Mouse (Mus musculus) CH12.LX (cell line): ENCODE measurements around the gene Slc12a7. TPM values are rescaled to one million over a fixed set of nuclear protein-coding genes. Genes with fewer than 3 reads are reported as not detected.

Source experiments
- DNase-seq: peaks from one replicate; pipeline ENCODE4 v3.0.0-alpha.2; 2013; ENCODE audit errors: extremely low read depth
- H3K27ac ChIP-seq: 2 replicates; pipeline ENCODE4 v1.5.1; 2012; ENCODE audit warnings: low read depth, mild to moderate bottlenecking, control low read depth, moderate library complexity; ENCODE audit not compliant: insufficient read depth
- H3K27me3 ChIP-seq: replicated peaks from 2 replicates; pipeline ENCODE3; 2012; ENCODE audit warnings: inconsistent platforms
- H3K36me3 ChIP-seq, 2 experiments: replicated peaks in 1 of 2; 2 replicates each; pipeline versions ENCODE3 to v1.6.1; 2012; ENCODE audit warnings: inconsistent platforms in 1 of 2, low read length in 1 of 2, mild to moderate bottlenecking in 1 of 2, mixed read lengths in 1 of 2, moderate library complexity in 1 of 2; ENCODE audit not compliant: control insufficient read depth in 1 of 2, insufficient read depth in 1 of 2
- H3K4me1 ChIP-seq, 2 experiments: 2 replicates each; pipeline ENCODE4 v1.6.1; 2012; ENCODE audit warnings: inconsistent platforms in 1 of 2, moderate library complexity in 1 of 2; ENCODE audit not compliant: insufficient read depth in 2 of 2, control insufficient read depth in 1 of 2
- H3K4me2 ChIP-seq: 2 replicates; pipeline ENCODE4 v1.6.1; 2012; ENCODE audit warnings: low read depth, mild to moderate bottlenecking, control low read depth; ENCODE audit not compliant: poor library complexity, insufficient read depth, severe bottlenecking
- H3K4me3 ChIP-seq, 3 experiments: fragments of 150-350 bp in 1 of 3; sonication (generic) in 1 of 3; replicated peaks in 1 of 3; 2 replicates each; pipeline versions ENCODE3 to v1.5.1; 2011 to 2012; ENCODE audit warnings: low read depth in 2 of 3, low read length in 2 of 3, mild to moderate bottlenecking in 2 of 3, moderate library complexity in 2 of 3, control low read depth in 1 of 3, improper control_type of control experiment in 1 of 3, inconsistent platforms in 1 of 3, mixed read lengths in 1 of 3; ENCODE audit not compliant: poor library complexity in 1 of 3
- H3K79me2 ChIP-seq: replicated peaks from 2 replicates; pipeline ENCODE4 v1.6.1; 2012; ENCODE audit warnings: mild to moderate bottlenecking, moderate library complexity; ENCODE audit not compliant: control insufficient read depth, poor library complexity, insufficient read depth, severe bottlenecking; ENCODE audit errors: extremely low read depth
- H3K9ac ChIP-seq: 2 replicates; pipeline ENCODE4 v1.6.1; 2012; ENCODE audit warnings: low read depth, mild to moderate bottlenecking, control low read depth, moderate library complexity; ENCODE audit not compliant: insufficient read depth
- H3K9me3 ChIP-seq: replicated peaks from 2 replicates; pipeline ENCODE3; 2012; ENCODE audit warnings: low read length, inconsistent platforms, mixed read lengths
- E2F4 ChIP-seq: IDR thresholded peaks from 2 replicates; pipeline ENCODE4 v1.6.1; 2011; ENCODE audit warnings: low read depth, low read length, improper control_type of control experiment; ENCODE audit not compliant: insufficient replicate concordance
- ETS1 ChIP-seq: conservative IDR thresholded peaks from 2 replicates; pipeline ENCODE4 v1.6.1; 2012; ENCODE audit warnings: low read depth, mild to moderate bottlenecking, inconsistent platforms, low read length, improper control_type of control experiment, moderate library complexity
- GABPA ChIP-seq: IDR thresholded peaks from 2 replicates; pipeline ENCODE4 v1.6.1; 2012; ENCODE audit warnings: low read depth, low read length, improper control_type of control experiment, inconsistent platforms; ENCODE audit not compliant: insufficient replicate concordance
- HCFC1 ChIP-seq: IDR thresholded peaks from 2 replicates; pipeline ENCODE4 v1.6.1; 2012; ENCODE audit warnings: low read depth, mild to moderate bottlenecking, inconsistent platforms, low read length, improper control_type of control experiment
- MEF2A ChIP-seq: IDR thresholded peaks from 2 replicates; pipeline ENCODE4 v1.6.1; 2014; ENCODE audit warnings: low read depth, mild to moderate bottlenecking, inconsistent platforms, low read length, improper control_type of control experiment, borderline replicate concordance
- MXI1 ChIP-seq: IDR thresholded peaks from 2 replicates; pipeline ENCODE4 v1.6.1; 2011; ENCODE audit warnings: mild to moderate bottlenecking, low read depth, low read length, improper control_type of control experiment
- MYC ChIP-seq: IDR thresholded peaks from 2 replicates; pipeline ENCODE4 v1.6.1; 2011; ENCODE audit warnings: low read depth, mild to moderate bottlenecking, improper control_type of control experiment, low read length
- POLR2AphosphoS2 ChIP-seq: IDR thresholded peaks from 2 replicates; pipeline ENCODE4 v1.6.1; 2011; ENCODE audit warnings: low read depth, low read length, improper control_type of control experiment
- SMC3 ChIP-seq: IDR thresholded peaks from 2 replicates; pipeline ENCODE4 v1.6.1; 2011; ENCODE audit warnings: low read depth, low read length, improper control_type of control experiment
- TBP ChIP-seq: conservative IDR thresholded peaks from 2 replicates; pipeline ENCODE4 v1.6.1; 2011; ENCODE audit warnings: low read depth, low read length, improper control_type of control experiment
- TCF12 ChIP-seq: IDR thresholded peaks from 2 replicates; pipeline ENCODE4 v1.6.1; 2014; ENCODE audit warnings: low read depth, mild to moderate bottlenecking, inconsistent platforms, low read length, improper control_type of control experiment
- USF1 ChIP-seq: IDR thresholded peaks from 2 replicates; pipeline ENCODE4 v1.6.1; 2014; ENCODE audit warnings: low read depth, mild to moderate bottlenecking, inconsistent platforms, low read length, improper control_type of control experiment
- USF2 ChIP-seq: conservative IDR thresholded peaks from 2 replicates; pipeline ENCODE4 v1.6.1; 2011; ENCODE audit warnings: low read depth, low read length, improper control_type of control experiment
- ZC3H11A ChIP-seq: IDR thresholded peaks from 2 replicates; pipeline ENCODE4 v1.6.1; 2012; ENCODE audit warnings: low read depth, mild to moderate bottlenecking, inconsistent platforms, low read length, improper control_type of control experiment
- dilution Hi-C: fragments of 300-500 bp; cut with MboI; formaldehyde crosslinking; loops from 2 replicates; pipeline ENCODE4 v1.14.3; 2020; ENCODE audit warnings: low sequenced_read_pairs; ENCODE audit not compliant: extremely low pct_unique_long_range_greater_than_20kb, extremely low pct_ligation_motif_present
- in situ Hi-C: fragments of 300-500 bp; cut with MboI; formaldehyde crosslinking; loops from 3 replicates; pipeline ENCODE4 v1.14.3; 2019; ENCODE audit warnings: low sequenced_read_pairs, low pct_ligation_motif_present, low pct_unique_long_range_greater_than_20kb, mixed read lengths
- polyA plus RNA-seq: library from polyadenylated mRNA; unstranded; fragments of >175 nt; gene quantifications from 2 replicates; pipeline ENCODE4 v1.2.1, GENCODE M21; 2012; ENCODE audit warnings: low read depth; ENCODE audit not compliant: insufficient read length
- total RNA-seq, 2 experiments: library from RNA; depleted of rRNA; stranded (reverse); fragments of 300-350 nt in 1 of 2; fragments of >200 nt in 1 of 2; gene quantifications; 2 replicates each; pipeline ENCODE4 v1.2.3; 2012 to 2014

Slc12a7 gene
- total and polyA plus RNA-seq, 3 experiments = 1.0 to 5.8 (median 2.5) TPM

DNA sequence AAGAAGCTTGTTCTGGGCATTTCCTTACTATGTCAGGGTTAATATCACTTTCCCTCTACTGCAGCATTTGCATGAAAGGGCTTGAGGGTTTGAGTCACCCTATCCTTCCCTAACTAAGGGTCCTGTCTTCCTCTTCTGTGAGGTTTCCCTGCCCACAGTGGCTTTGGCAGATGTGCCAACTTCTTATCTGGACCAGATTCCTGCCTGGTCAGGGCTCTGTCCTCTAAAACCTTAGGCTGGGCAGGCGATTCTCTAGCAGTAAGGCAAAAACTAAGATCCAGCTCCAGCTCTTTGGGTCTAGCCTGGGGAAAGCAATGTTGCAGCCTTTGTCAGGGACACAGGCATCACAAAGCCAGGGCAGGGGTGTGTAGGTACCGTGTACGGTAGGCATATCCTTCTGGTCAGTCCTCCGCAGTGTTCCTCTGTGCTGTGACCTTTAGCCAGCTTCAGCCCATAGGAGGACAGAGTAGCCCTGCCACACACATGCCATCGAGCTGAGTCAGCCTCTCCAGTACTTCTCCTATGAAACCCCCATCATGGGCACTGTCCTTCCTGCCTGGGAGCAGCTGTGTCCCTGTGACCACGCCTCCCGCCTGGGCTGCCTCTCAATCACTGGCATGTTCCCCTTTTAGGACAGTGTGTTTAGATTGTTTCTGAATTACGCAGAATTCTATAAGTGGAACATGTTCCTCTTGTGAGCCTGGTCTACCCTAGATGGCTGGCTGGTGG is 70.7 kb downstream of the Slc12a7 start:
- in situ Hi-C loops (loop anchor here (5.0 kb wide), 1 partner anchor 36 kb away; no protein-coding TSS in a partner anchor), dilution Hi-C loops (no loop called here)
- DNase-seq = peak; percentile 72
- Histone ChIP-seq H3K9ac (no peak overlapping the region), H3K4me1 (peaks cover 6 to 19% of the 10 kb centered on the region in 2 experiments), H3K4me2 (no peak overlapping the region), H3K27ac (no peak overlapping the region), H3K9me3 (no peaks in the 10 kb centered on the region), H3K79me2 (no peaks in the 10 kb centered on the region), H3K4me3 (no peak overlapping the region), H3K36me3 (peaks cover 0 to 28% of the 10 kb centered on the region in 2 experiments), H3K27me3 (no peaks in the 10 kb centered on the region)
- TF ChIP-seq SMC3 (no peak), MEF2A (peak; percentile 53; the same call in 1 of the 2 replicates), USF1 (no peak), ETS1 (peak; percentile 34; the same call in 1 of the 2 replicates), TBP (0 out of 2 replicates have a peak, but pooled peaks have one; percentile 59), TCF12 (no peak)

DNA sequence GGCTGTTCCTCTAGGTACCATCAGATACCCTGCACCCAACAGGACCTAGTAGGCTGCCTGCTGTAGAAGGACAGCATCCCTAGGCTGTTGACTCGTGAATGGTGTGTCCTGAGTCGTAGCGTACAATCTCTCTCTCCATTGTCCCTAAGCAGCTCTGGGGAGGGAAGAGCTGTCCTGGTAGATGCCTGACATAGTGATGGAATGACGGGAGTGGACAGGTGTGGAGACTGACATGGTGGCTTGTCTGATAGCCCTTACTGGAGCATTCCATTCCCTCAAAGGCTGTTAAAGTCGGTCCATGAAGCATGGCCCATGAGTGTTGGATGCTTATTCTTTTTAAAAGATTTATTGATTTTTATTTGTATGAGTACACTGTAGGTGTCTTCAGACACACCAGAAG is 72.0 kb downstream of the Slc12a7 start:
- Histone ChIP-seq H3K27me3 (no peaks in the 10 kb centered on the region), H3K79me2 (no peaks in the 10 kb centered on the region), H3K9me3 (no peaks in the 10 kb centered on the region), H3K4me3 (no peak overlapping the region), H3K9ac (no peak overlapping the region), H3K4me1 (peaks cover 6 to 19% of the 10 kb centered on the region in 2 experiments), H3K4me2 (no peak overlapping the region), H3K36me3 (peaks cover 0 to 23% of the 10 kb centered on the region in 2 experiments), H3K27ac (no peak overlapping the region)
- TF ChIP-seq MYC (no peak), HCFC1 (no peak)
- in situ Hi-C loops = loop anchor here (5.0 kb wide), 1 partner anchor 38 kb away; no protein-coding TSS in a partner anchor
- no peak for DNase-seq
- dilution Hi-C loops = no loop called here

DNA sequence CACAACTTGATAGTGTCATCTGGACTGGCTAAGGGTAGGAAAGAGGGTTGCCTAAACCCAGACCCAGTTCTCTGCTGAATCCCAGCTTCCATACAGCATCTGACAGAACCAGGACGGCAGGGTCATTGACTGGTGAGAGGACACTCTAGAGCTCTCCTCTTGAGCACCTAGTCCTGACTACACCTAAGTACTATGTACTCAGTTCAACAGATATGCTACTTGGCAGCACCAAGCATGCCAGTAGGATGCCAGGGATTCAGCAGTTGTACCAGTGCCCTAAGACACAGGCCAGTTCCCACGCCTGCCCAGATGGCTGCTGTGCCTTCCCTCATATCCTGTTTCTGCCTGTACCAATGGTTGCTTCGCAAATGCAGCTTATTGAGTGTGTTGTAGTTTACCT is 80.0 kb downstream of the Slc12a7 start:
- no peak for DNase-seq
- Histone ChIP-seq H3K27ac (no peak overlapping the region), H3K4me1 (peaks cover 0 to 4% of the 10 kb centered on the region in 2 experiments; a peak in 2 of 4 replicates), H3K27me3 (no peaks in the 10 kb centered on the region), H3K4me3 (no peak overlapping the region), H3K9ac (no peak overlapping the region), H3K4me2 (no peak overlapping the region), H3K79me2 (no peaks in the 10 kb centered on the region), H3K9me3 (no peaks in the 10 kb centered on the region), H3K36me3 (peaks cover 0 to 39% of the 10 kb centered on the region in 2 experiments)
- TF ChIP-seq USF2 (no peak), ZC3H11A (no peak), MEF2A (no peak), MXI1 (no peak), ETS1 (no peak), GABPA (no peak), E2F4 (no peak), POLR2AphosphoS2 (no peak)
- dilution Hi-C loops = no loop called here
- in situ Hi-C loops = no loop called here
